21 mouse cellular contexts compared by ENCODE assay signal in the genomic region with DNA sequence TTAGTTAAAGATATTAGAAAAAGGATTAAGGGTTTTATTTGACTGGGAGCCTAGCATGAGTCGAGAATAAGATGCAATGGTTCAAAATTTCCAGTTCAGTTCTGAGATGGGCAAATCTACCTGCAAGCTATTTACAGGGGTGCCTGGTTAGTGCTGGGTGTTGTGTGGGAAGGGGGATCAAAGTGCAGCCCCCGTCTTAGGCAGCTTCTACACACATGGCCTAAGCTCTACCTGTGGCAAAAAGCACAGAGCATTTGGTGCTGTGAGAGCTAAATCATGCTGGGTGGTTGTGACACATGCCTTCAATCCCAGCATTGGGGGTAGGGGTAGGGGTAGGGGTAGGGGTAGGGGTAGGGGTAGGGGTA.
"Had no signal": no experiment of that assay in that cellular context is flagged by ENCODE, and none has a peak within 500 bp of the region (broad histone marks: within the 10 kb centered on the region; RNA-seq: fewer than 3 reads in every experiment).

No protein-coding gene starts in this region.

- ATAC-seq: inflammation-experienced regulatory T-cells, adult 6 months; lung, postnatal 0 days; midbrain, embryonic 15.5 days had no signal

- H3K36me3 ChIP-seq: limb, embryonic 12.5 days; limb, embryonic 15.5 days; liver, embryonic 15.5 days; midbrain, embryonic 12.5 days; midbrain, embryonic 15.5 days; neural tube, embryonic 12.5 days; neural tube, embryonic 15.5 days; stomach, embryonic 15.5 days had no signal

- H3K9me3 ChIP-seq: limb, embryonic 12.5 days; limb, embryonic 15.5 days; liver, embryonic 15.5 days; midbrain, embryonic 12.5 days; midbrain, embryonic 15.5 days; neural tube, embryonic 12.5 days; neural tube, embryonic 15.5 days; stomach, embryonic 15.5 days had no signal

- H3K4me2 ChIP-seq: limb, embryonic 12.5 days; limb, embryonic 15.5 days; liver, embryonic 15.5 days; lung, embryonic 14.5 days; midbrain, embryonic 12.5 days; midbrain, embryonic 15.5 days; neural tube, embryonic 12.5 days; neural tube, embryonic 15.5 days; stomach, embryonic 15.5 days had no signal

- H3K4me3 ChIP-seq: limb, embryonic 12.5 days; limb, embryonic 15.5 days; liver, embryonic 15.5 days; midbrain, embryonic 12.5 days; midbrain, embryonic 15.5 days; neural tube, embryonic 12.5 days; neural tube, embryonic 15.5 days; stomach, embryonic 15.5 days had no signal

- H3K27ac ChIP-seq: limb, embryonic 12.5 days; limb, embryonic 15.5 days; liver, embryonic 15.5 days; macrophage; midbrain, embryonic 12.5 days; midbrain, embryonic 15.5 days; neural tube, embryonic 12.5 days; neural tube, embryonic 15.5 days; stomach, embryonic 15.5 days had no signal

- H3K27me3 ChIP-seq: limb, embryonic 12.5 days; limb, embryonic 15.5 days; liver, embryonic 15.5 days; midbrain, embryonic 12.5 days; midbrain, embryonic 15.5 days; neural tube, embryonic 12.5 days; neural tube, embryonic 15.5 days; stomach, embryonic 15.5 days had no signal

- H3K9ac ChIP-seq: limb, embryonic 12.5 days; limb, embryonic 15.5 days; liver, embryonic 15.5 days; lung, embryonic 14.5 days; midbrain, embryonic 12.5 days; midbrain, embryonic 15.5 days; neural tube, embryonic 12.5 days; neural tube, embryonic 15.5 days; stomach, embryonic 15.5 days had no signal

- DNase-seq: kidney, adult 18-20 months; kidney, adult 9 months; kidney, postnatal 14 days; left cerebral cortex, postnatal 4 days; lung, embryonic 14.5 days; right cerebral cortex, adult 18-20 months; right cerebral cortex, postnatal 14 days; right cerebral cortex, postnatal 4 days; thymus, adult 18-20 months; thymus, postnatal 36 days had no signal
